Mouse (Mus musculus) heart, adult 10 weeks (tissue): ENCODE measurements around the gene Rpl15. TPM values are rescaled to one million over a fixed set of nuclear protein-coding genes. Genes with fewer than 3 reads are reported as not detected.

Experiments
- polyA plus RNA-seq: library from polyadenylated mRNA; stranded (reverse); fragments of 350-450 nt; fragmentation: Illumina TruSeq; extraction: RNeasy Lipid Tissue Mini Kit (QIAGEN cat#74804); gene quantifications from one replicate; pipeline ENCODE4 v1.2.3, GENCODE M21; 2014; ENCODE audit warnings: low read depth, low replicate concordance

Gene Rpl15
- polyA plus RNA-seq = 490 TPM

GRCm38 (mm10) chr14:18270529-18271441 lies at the start of gene Rpl15, which contains the start of gene Nkiras1:
TSS of gene Rpl15 (minus strand) at chr14:18271391.
TSS of gene Nkiras1 (plus strand) at chr14:18271136.

GRCm38 (mm10) chr14:18238750-18239731 lies 32.1 kb downstream of the Rpl15 start, which contains the start of gene Nr1d2:
TSS of gene Nr1d2 (minus strand) at chr14:18239127.

Other genes starting within 250 kb of the Rpl15 start
- gene Nr1d2, start 32.3 kb downstream of the Rpl15 start, polyA plus RNA-seq = 54.9 TPM
- gene Nkiras1, start 255 bp downstream of the Rpl15 start, polyA plus RNA-seq = 40.9 TPM
- gene Ube2e1, start 60.5 kb upstream of the Rpl15 start, polyA plus RNA-seq = 50.2 TPM